Mouse (Mus musculus) erythroid progenitor cell, adult 5-6 weeks (primary cell): ENCODE data around the gene Madd. TPM values are rescaled to one million over a fixed set of nuclear protein-coding genes. Genes with fewer than 3 reads are reported as not detected.
A peak's percentile ranks its signal among the peaks of the same experiment; 100 is the strongest.

Source experiments
- ATAC-seq: replicated peaks from 2 replicates; pipeline ENCODE4 v1.8.0; 2016; ENCODE audit warnings: moderate number of reproducible peaks, mild to moderate bottlenecking, moderate TSS enrichment, inconsistent platforms; ENCODE audit not compliant: poor library complexity, low FRiP score, severe bottlenecking
- total RNA-seq, 2 experiments: library from RNA; stranded (forward) in 1 of 2; stranded (reverse) in 1 of 2; fragments of 150-400 nt in 1 of 2; fragments of 186-747, 209-891 nt in 1 of 2; gene quantifications; 2 replicates each; pipeline versions ENCODE4 v1.2.3 to v1.2.4; 2015 to 2017; ENCODE audit warnings: low replicate concordance in 2 of 2

Madd gene
- total RNA-seq (2015; ENCODE audit: low replicate concordance) = 10.9 and 16.2 TPM in 2 replicates
- total RNA-seq (2017; ENCODE audit: low replicate concordance) = 14.9 and 16.2 TPM in 2 replicates

- peak; percentile 33 for ATAC-seq
Measured at GRCm38 (mm10) chr2:91183711-91184405, at the start of gene Madd. TSS of gene Madd (minus strand) at chr2:91183837.

- no peak for ATAC-seq
Measured at GRCm38 (mm10) chr2:91229735-91230134, 46.1 kb upstream of the Madd start.

DNA sequence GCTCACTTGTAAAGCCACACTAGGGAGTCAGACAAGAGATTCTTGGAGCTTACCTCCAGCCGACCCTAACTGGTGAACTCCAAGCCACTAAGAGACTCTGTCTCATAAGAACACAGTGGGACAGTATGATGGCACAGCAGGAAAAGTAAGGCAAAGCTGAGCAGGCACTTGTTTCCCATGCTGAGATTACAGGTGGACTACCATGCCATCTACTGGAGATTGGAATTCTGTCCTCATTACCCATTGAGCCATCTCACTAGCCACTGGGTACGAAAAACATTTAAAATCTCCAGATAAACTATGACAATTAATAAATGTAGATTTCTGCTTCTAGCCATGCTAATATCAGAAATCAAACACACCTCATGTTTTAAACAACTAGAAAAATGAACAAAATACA lies 40.0 kb upstream of the Madd start:
- no peak for ATAC-seq

DNA sequence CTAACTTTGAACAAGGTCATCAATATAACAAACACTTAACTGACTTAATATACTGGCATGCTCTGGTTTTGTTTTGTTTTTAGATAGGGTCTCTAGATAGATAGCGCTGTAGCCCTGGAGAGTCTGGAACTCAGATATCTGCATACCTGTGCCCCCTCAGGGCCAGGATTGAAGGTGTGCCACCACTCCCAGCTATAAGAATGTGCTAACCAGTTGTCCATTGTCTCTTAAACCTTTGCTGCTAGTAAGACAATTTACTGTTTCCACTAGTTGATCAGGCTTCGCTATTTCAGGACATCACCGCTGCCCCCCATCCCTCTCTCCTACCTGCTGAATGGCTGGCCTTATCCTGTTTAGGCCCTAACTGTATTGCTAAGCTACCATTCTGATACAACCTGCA lies 36.9 kb upstream of the Madd start:
- no peak for ATAC-seq

DNA sequence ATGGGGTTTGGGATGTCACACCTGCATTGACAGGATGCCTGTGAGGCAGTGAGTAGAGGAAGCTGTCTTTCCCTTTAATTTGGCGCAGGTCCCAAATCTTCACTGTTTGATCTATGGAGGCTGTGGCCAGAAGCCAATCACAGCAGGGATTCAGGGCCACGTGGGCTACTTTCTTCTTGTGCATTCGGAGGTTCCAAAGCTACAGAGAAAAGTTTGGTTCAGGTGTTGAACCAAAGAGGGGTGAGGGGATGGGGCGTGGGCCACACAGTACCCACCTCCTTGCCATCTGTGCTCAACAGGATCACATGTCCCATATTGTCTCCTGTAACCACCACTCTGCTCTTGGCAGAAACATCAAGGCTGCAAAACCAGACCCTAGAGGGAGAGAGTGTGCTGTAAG lies 33.4 kb upstream of the Madd start:
- no peak for ATAC-seq

- no peak for ATAC-seq
Measured at GRCm38 (mm10) chr2:91213311-91213710, 29.7 kb upstream of the Madd start.

GRCm38 (mm10) chr2:91206254-91206775 lies 22.7 kb upstream of the Madd start:
- no peak for ATAC-seq

- ATAC-seq = peak; percentile 52; the same call in 1 of the 2 replicates
Measured at GRCm38 (mm10) chr2:91202972-91203656, 19.5 kb upstream of the Madd start.

DNA sequence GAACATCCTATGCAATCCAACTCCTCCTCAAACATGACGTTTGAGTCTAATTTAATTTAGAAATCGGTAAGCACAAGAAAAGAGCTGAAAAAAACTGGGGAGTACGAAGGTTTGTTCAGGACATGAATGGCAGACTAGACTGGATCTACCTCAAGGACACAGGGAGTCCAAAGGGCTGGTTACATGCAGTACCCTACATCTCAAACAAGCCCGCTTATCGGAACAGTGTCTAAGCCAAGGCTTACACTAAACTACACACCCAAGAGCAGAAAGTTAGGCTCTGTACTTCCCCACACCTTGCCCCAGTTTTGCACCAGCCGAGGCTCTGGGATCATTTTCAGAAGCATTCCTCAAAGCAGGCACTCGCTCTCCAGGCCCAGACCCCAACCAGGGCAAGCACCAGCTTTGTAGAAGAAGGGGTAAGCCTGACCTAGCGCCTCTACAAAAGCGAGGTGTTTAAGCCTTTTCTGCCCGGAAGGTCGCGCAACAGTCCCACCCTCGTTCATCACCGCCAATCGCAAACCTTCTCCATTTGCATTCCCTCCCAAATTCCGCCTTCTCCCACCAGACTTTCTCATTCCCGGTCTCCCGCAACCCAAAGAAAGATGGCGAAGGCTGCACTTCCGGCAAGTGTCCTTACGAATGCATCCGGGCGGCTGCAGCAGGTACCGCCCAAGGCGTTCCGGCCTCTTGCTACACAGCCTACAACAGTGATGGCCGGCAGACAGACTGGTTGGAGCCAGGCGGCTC lies 18.8 kb upstream of the Madd start, which contains the start of the genes Nr1h3 and Acp2:
Nr1h3 (minus strand) TSS at position 613 of the 750 bp plus-strand sequence.
Acp2 (plus strand) TSS at position 664 of the 750 bp plus-strand sequence.
- ATAC-seq = peak; percentile 98

- no peak for ATAC-seq
Measured at GRCm38 (mm10) chr2:91198888-91199287, 15.3 kb upstream of the Madd start.

DNA sequence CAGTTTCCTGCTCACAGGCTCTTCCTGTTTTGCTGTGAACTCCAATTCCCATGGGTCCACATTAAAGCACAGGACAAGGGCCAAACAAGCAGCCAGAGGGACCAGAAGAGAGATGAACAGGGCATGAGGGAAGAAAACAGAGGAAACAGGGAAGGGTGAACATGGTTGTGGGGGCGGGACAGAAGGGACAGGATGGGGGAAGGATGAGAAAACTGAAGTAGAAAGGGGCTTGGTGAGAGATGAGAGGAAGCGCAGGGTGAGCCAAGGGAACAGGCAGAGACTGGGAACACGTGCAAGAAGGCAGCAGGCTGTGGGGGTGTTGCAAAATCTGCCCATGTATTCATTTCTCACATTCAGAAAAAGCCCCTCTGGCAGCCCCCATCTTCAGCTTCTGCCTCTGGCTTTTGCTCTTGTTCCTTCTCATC lies 13.0 kb upstream of the Madd start:
- ATAC-seq = no peak

DNA sequence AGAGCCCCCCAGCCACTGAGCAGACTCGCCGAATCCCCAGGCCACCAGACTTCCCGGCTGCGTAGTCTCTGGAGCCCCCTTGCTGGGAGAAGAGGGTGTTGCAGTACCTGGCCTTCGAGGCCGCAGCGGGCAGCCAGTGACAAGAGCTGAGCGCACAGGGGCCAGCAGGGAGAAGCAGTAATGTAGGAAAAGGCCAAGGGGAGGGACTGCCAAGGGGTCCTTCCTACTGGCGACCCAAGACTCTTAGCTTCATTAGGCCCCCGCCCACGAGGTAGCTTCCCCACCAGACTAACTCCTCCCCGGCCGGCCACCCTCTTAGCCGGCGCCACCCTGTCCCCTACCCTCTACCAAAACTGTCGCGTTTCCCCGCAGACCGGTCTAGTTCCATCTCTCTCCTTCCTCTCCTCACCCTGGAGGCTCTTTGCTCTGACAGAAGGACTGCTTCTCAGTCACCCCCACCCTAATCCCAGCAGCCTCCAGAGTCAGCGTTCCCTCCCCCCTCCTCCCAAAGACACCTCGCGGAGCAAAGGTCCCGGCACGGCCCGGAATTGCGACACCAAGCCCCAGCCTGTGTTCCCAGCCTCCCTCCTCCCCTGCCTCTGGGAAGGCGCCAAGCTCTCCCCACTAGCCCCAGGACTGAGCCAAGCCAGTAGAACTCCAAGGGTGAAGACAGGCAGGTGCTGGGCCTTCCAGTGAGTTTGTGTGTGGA lies 11.1 kb upstream of the Madd start:
- no peak for ATAC-seq

DNA sequence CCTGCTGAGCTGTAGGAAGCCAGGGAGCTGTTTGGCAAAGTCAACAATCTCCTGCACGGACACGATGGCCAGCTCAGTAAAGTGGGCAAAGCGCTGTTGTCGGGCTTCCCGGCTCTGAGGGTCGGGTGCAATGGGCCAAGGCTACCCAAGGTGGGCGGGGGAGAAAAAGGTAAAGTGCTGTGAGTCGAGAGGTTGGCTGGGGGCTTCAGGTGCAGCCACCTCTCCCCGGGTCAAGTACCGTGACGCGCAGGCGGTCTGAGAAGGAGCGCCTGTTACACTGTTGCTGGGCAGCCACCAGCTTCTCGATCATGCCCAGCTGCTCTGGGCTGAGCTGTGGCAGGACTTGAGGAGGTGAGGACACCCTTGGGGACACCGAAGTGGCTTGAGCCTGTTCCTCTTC lies 6.9 kb upstream of the Madd start:
- ATAC-seq = no peak

DNA sequence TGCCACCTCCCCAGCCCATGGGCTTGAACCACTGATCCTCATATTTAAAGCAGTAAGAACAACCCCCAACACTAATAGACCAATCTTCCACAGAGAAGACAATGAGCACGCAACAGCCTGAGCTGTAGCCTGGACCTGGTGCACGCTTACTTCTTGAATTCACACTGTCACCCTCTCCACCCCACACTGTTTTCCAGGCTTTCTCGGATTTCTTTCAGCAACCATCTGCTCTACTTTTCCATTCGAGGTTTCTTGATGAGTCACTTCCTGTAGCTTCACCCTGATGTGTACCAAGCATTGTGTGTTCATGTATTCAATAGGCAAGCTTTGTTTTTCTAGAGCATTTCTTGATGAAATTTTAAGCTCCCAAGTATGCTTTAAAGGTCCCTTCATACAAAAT lies 3.8 kb upstream of the Madd start:
- no peak for ATAC-seq

DNA sequence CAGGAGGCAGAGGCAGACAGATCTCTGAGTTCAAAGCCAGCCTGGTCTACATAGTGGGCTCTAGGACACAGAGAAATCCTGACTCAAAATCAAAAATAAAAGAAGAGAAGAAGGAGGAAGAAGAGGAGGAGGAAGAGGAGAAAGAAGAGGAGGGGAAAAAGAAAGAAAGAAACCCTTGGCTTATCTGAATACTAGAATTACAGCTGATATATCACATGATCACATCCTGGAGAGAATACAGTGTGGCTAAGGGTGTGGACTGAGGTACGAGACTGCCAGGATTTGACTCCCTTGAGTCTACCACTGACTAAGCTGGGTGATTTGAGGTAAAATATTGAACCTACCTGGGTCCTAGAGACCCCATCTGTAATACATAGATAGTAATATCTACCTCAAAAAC lies 2.6 kb upstream of the Madd start:
- ATAC-seq = no peak

- ATAC-seq = peak; percentile 94
Measured at GRCm38 (mm10) chr2:91183148-91183513, 506 bp downstream of the Madd start.

GRCm38 (mm10) chr2:91182405-91183147 lies 1.1 kb downstream of the Madd start:
- ATAC-seq = peak; percentile 88

DNA sequence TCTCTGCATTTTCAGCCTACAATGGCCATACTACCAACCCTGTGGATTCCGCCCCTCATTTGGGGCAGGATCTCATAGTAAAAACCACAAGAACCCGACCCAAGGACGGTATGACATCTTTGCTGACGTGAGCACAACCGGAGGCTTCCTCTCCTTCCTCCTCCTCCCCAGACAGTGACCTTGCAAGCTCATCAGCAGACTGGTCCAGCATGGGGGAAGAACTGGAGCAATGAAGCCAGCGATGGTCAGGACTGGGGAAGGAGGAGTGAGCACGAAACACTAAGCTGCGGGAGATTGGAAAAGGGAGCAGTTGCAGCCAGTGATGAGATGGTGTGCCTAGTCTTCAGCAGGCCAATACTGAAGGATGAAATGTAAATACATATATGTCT lies 1.6 kb downstream of the Madd start:
- no peak for ATAC-seq

- no peak for ATAC-seq
Measured at GRCm38 (mm10) chr2:91180706-91181105, 2.9 kb downstream of the Madd start.
